In the genomic region with DNA sequence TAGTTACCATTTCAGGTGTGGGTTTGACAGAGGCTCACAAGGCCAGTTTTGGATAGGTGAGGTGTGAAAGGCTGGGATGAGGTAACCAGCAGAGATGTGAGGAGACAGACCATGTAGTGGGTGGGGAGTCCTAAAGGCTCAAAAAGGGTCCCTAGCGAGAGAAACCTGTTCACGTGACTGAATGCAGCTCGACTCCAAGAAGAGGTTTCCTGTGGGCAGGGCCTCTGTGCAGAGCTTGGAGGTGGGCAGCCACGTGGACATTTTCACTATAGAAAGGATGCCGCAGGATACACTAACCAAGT, we compare ENCODE assay signal across 8 mouse cellular contexts. TPM values are rescaled to one million over a fixed set of nuclear protein-coding genes. Genes with fewer than 3 reads are reported as not detected.
DNase-seq lines count a peak whose midpoint lies in the region; ATAC-seq and TF ChIP-seq lines count a peak whose summit lies in the region.

No protein-coding gene starts in this region.

- H3K4me3 ChIP-seq in erythroblast, embryonic 14.5 days (replicated peaks): peak overlapping the region; percentile 81
- H3K4me3 ChIP-seq in spleen, adult 2 months (ENCODE audit: extremely low read depth, insufficient read depth, insufficient read length): peak overlapping the region; percentile 79; the same call in 1 of the 2 replicates
- peak overlapping the region; percentile 80 for H3K4me3 ChIP-seq in limb, embryonic 15.5 days
- peak overlapping the region; percentile 90 for H3K4me3 ChIP-seq in stomach, embryonic 16.5 days (replicated peaks; ENCODE audit: low read length)

- H3K27ac ChIP-seq in spleen, adult 2 months (ENCODE audit: insufficient read depth, low read length): no peak overlapping the region
- peak overlapping the region; percentile 91 for H3K27ac ChIP-seq in limb, embryonic 15.5 days
- H3K27ac ChIP-seq in stomach, embryonic 16.5 days (ENCODE audit: low read length): peak overlapping the region; percentile 27; the same call in 1 of the 2 replicates

- H3K9me3 ChIP-seq in erythroblast, embryonic 14.5 days (ENCODE audit: control insufficient read depth, low read length): no peaks in the 10 kb centered on the region
- no peaks in the 10 kb centered on the region for H3K9me3 ChIP-seq in limb, embryonic 15.5 days
- no peaks in the 10 kb centered on the region for H3K9me3 ChIP-seq in stomach, embryonic 16.5 days (replicated peaks; ENCODE audit: control insufficient read depth, low read length)

- no peaks in the 10 kb centered on the region for H3K27me3 ChIP-seq in erythroblast, embryonic 14.5 days (ENCODE audit: control insufficient read depth)
- H3K27me3 ChIP-seq in spleen, adult 2 months (ENCODE audit: control insufficient read depth, insufficient read depth, low read length): no peaks in the 10 kb centered on the region
- no peaks in the 10 kb centered on the region for H3K27me3 ChIP-seq in limb, embryonic 15.5 days
- H3K27me3 ChIP-seq in stomach, embryonic 16.5 days (ENCODE audit: control insufficient read depth, insufficient read depth, low read length): no peaks in the 10 kb centered on the region

- peaks cover 12% of the 10 kb centered on the region for H3K36me3 ChIP-seq in erythroblast, embryonic 14.5 days (ENCODE audit: control insufficient read depth)
- H3K36me3 ChIP-seq in spleen, adult 2 months (ENCODE audit: control insufficient read depth, insufficient read depth, low read length): peaks cover 2% of the 10 kb centered on the region
- 0 out of 2 replicates have a peak, but pooled peaks cover 3% of the 10 kb centered on the region for H3K36me3 ChIP-seq in limb, embryonic 15.5 days
- peaks cover 3% of the 10 kb centered on the region; the same call in 1 of the 2 replicates for H3K36me3 ChIP-seq in stomach, embryonic 16.5 days (ENCODE audit: control insufficient read depth, insufficient read depth, low read length)

- peaks cover 26% of the 10 kb centered on the region for H3K4me1 ChIP-seq in erythroblast, embryonic 14.5 days (ENCODE audit: control insufficient read depth)
- peaks cover 8% of the 10 kb centered on the region; the same call in 1 of the 2 replicates for H3K4me1 ChIP-seq in spleen, adult 2 months (ENCODE audit: control insufficient read depth, insufficient read depth, insufficient read length)
- H3K4me1 ChIP-seq in limb, embryonic 15.5 days: peaks cover 9% of the 10 kb centered on the region
- peaks cover 8% of the 10 kb centered on the region for H3K4me1 ChIP-seq in stomach, embryonic 16.5 days (ENCODE audit: control insufficient read depth, insufficient read depth, low read length)

- H3K9ac ChIP-seq in limb, embryonic 15.5 days: no peak overlapping the region
- peak overlapping the region; percentile 1; the same call in 1 of the 2 replicates for H3K9ac ChIP-seq in stomach, embryonic 16.5 days (ENCODE audit: low read length)

- TF ChIP-seq POLR2A in spleen, adult 2 months (IDR thresholded peaks at IDR 0.05; ENCODE audit: low read depth, low read length): no peak

- no peak for DNase-seq in spleen, adult 2 months (ENCODE audit: low read depth in 1 of 2, low spot score in 2 of 2)
- no peak for DNase-seq in spleen, postnatal 36 days (ENCODE audit: low spot score in 2 of 2)
- no peak for DNase-seq in adrenal gland, postnatal 10 days
- DNase-seq in right cerebral cortex, postnatal 36 days (ENCODE audit: low spot score in 2 of 2): no peak

- TF ChIP-seq CTCF in spleen, adult 2 months (IDR thresholded peaks at IDR 0.05; ENCODE audit: extremely low read depth, insufficient read depth, insufficient read length, insufficient replicate concordance): no peak

- H3K4me2 ChIP-seq in limb, embryonic 15.5 days: peak overlapping the region; percentile 79
- peak overlapping the region; percentile 79 for H3K4me2 ChIP-seq in stomach, embryonic 16.5 days (ENCODE audit: low read depth, low read length)

- ATAC-seq in erythroblast, adult 5-6 weeks (replicated peaks; ENCODE audit: low FRiP score, poor library complexity, severe bottlenecking): no peak
- no peak for ATAC-seq in limb, embryonic 15.5 days (ENCODE audit: insufficient number of reproducible peaks, low FRiP score, low TSS enrichment, low read depth)
- ATAC-seq in stomach, embryonic 16.5 days (ENCODE audit: insufficient read depth, low FRiP score): no peak

- WGBS in spleen, adult 2 months: 0% methylated on average over 5 of the region's 5 CpGs
- WGBS in limb, embryonic 15.5 days: 0% methylated on average over 5 of the region's 5 CpGs
- WGBS in stomach, embryonic 16.5 days: under 1% methylated on average over 5 of the region's 5 CpGs

RNA-seq across cellular contexts. Expression of a gene that starts 0.4 kb away (rescaled TPM):
- polyA plus RNA-seq in erythroblast, embryonic 14.5 days (2012): 0.50 and 0.58 TPM in 2 replicates
- total RNA-seq in erythroblast, adult 5-6 weeks (2015; ENCODE audit: low replicate concordance): 0.84 and 6.9 TPM in 2 replicates
- total RNA-seq in erythroblast, adult 5-6 weeks (2017; ENCODE audit: low replicate concordance): 0.51 and 3.9 TPM in 2 replicates
- polyA plus RNA-seq in spleen, adult 2 months (2012; rRNA removed): 11.0 and 14.7 TPM in 2 replicates
- polyA plus RNA-seq in limb, embryonic 15.5 days (2015; fragmentation: Nextera tagmentation; extraction: Ambion mirVana): 9.0 and 9.6 TPM in 2 replicates
- 8.5 and 9.4 TPM in 2 replicates for polyA plus RNA-seq in stomach, embryonic 16.5 days (2015; fragmentation: Nextera tagmentation; extraction: Ambion mirVana)
- 10 to 100 TPM; 12.6 to 16.4 TPM for total RNA-seq in adrenal gland, postnatal 10 days (2021)

RNA-seq across cellular contexts. Expression of a gene that starts 0.7 kb away (rescaled TPM):
- 1.2 and 1.4 TPM in 2 replicates for polyA plus RNA-seq in erythroblast, embryonic 14.5 days (2012)
- 0.77 and 1.0 TPM in 2 replicates for total RNA-seq in erythroblast, adult 5-6 weeks (2015; ENCODE audit: low replicate concordance)
- 2.6 TPM in 2 replicates for total RNA-seq in erythroblast, adult 5-6 weeks (2017; ENCODE audit: low replicate concordance)
- 5.9 TPM in 2 replicates for polyA plus RNA-seq in spleen, adult 2 months (2012; rRNA removed)
- 21.5 and 24.8 TPM in 2 replicates for polyA plus RNA-seq in limb, embryonic 15.5 days (2015; fragmentation: Nextera tagmentation; extraction: Ambion mirVana)
- 29.4 and 30.4 TPM in 2 replicates for polyA plus RNA-seq in stomach, embryonic 16.5 days (2015; fragmentation: Nextera tagmentation; extraction: Ambion mirVana)
- 10 to 100 TPM; 24.5 to 24.9 TPM for total RNA-seq in adrenal gland, postnatal 10 days (2021)

RNA-seq across cellular contexts. Expression of a gene that starts 25.3 kb away (rescaled TPM):
- 0.68 and 1.4 TPM in 2 replicates for polyA plus RNA-seq in erythroblast, embryonic 14.5 days (2012)
- 4.6 and 24.7 TPM in 2 replicates for total RNA-seq in erythroblast, adult 5-6 weeks (2015; ENCODE audit: low replicate concordance)
- 16.6 and 16.9 TPM in 2 replicates for total RNA-seq in erythroblast, adult 5-6 weeks (2017; ENCODE audit: low replicate concordance)
- 63.3 and 67.2 TPM in 2 replicates for polyA plus RNA-seq in spleen, adult 2 months (2012; rRNA removed)
- polyA plus RNA-seq in limb, embryonic 15.5 days (2015; fragmentation: Nextera tagmentation; extraction: Ambion mirVana): 43.4 and 44.7 TPM in 2 replicates
- 37.9 and 44.2 TPM in 2 replicates for polyA plus RNA-seq in stomach, embryonic 16.5 days (2015; fragmentation: Nextera tagmentation; extraction: Ambion mirVana)
- 10 to 100 TPM; 17.3 to 18.7 TPM for total RNA-seq in adrenal gland, postnatal 10 days (2021)

RNA-seq across cellular contexts. Expression of a gene that starts 33.2 kb away (rescaled TPM):
- 5.0 and 6.6 TPM in 2 replicates for polyA plus RNA-seq in erythroblast, embryonic 14.5 days (2012)
- 145 and 154 TPM in 2 replicates for total RNA-seq in erythroblast, adult 5-6 weeks (2015; ENCODE audit: low replicate concordance)
- total RNA-seq in erythroblast, adult 5-6 weeks (2017; ENCODE audit: low replicate concordance): 264 and 277 TPM in 2 replicates
- polyA plus RNA-seq in spleen, adult 2 months (2012; rRNA removed): 36.8 and 42.0 TPM in 2 replicates
- 54.9 and 56.7 TPM in 2 replicates for polyA plus RNA-seq in limb, embryonic 15.5 days (2015; fragmentation: Nextera tagmentation; extraction: Ambion mirVana)
- 52.8 and 65.6 TPM in 2 replicates for polyA plus RNA-seq in stomach, embryonic 16.5 days (2015; fragmentation: Nextera tagmentation; extraction: Ambion mirVana)
- total RNA-seq in adrenal gland, postnatal 10 days (2021): 10 to 100 TPM; 29.3 to 43.0 TPM

RNA-seq across cellular contexts. Expression of a gene that starts 43.7 kb away (rescaled TPM):
- 0.03 TPM in 1 of 2 replicates, not detected in the other for polyA plus RNA-seq in erythroblast, embryonic 14.5 days (2012)
- not detected in 2 replicates for total RNA-seq in erythroblast, adult 5-6 weeks (2015; ENCODE audit: low replicate concordance)
- total RNA-seq in erythroblast, adult 5-6 weeks (2017; ENCODE audit: low replicate concordance): not detected in 2 replicates
- polyA plus RNA-seq in spleen, adult 2 months (2012; rRNA removed): not detected in 2 replicates
- 1.1 and 2.4 TPM in 2 replicates for polyA plus RNA-seq in limb, embryonic 15.5 days (2015; fragmentation: Nextera tagmentation; extraction: Ambion mirVana)
- 0.08 TPM in 1 of 2 replicates, not detected in the other for polyA plus RNA-seq in stomach, embryonic 16.5 days (2015; fragmentation: Nextera tagmentation; extraction: Ambion mirVana)
- under 1 TPM; 0.15 to 0.27 TPM for total RNA-seq in adrenal gland, postnatal 10 days (2021)

Comparison
In these comparisons a context has a peak if more than half of its experiments do, and no peak if none do; other contexts are left out.
1. RNA of a gene that starts 25.3 kb away (polyA plus RNA-seq): 63.3 to 67.2 TPM in spleen, adult 2 months, 43.4 to 44.7 TPM in limb, embryonic 15.5 days and 37.9 to 44.2 TPM in stomach, embryonic 16.5 days; 0.68 to 1.4 TPM in erythroblast, embryonic 14.5 days; every median in the first group is over 10 times any median in the second.
2. Peak in every context shown above with its lines, with median percentiles within 50 percentile points of each other: H3K4me3 ChIP-seq.